Mouse (Mus musculus): ENCODE results near the gene Akap12. TPM values are rescaled to one million over a fixed set of nuclear protein-coding genes. Genes with fewer than 3 reads are reported as not detected.
A peak's percentile ranks its signal among the peaks of the same experiment; 100 is the strongest.

Gene Akap12
- polyA plus RNA-seq, 1 experiment, result 149 TPM

- no peak overlapping the region for H3K4me3 ChIP-seq (ENCODE audit: insufficient read depth, low read length)
- no peak overlapping the region for H3K27ac ChIP-seq (ENCODE audit: insufficient read depth, low read length)
- TF ChIP-seq CTCF (IDR thresholded peaks at IDR 0.05; ENCODE audit: borderline replicate concordance, insufficient read depth, low read length), result no peak
- TF ChIP-seq POLR2A (IDR thresholded peaks at IDR 0.05; ENCODE audit: low read depth, low read length), result no peak
- peaks cover 11% of the 10 kb centered on the region; the same call in 1 of the 2 replicates for H3K4me1 ChIP-seq (ENCODE audit: control insufficient read depth, insufficient read depth, low read length)
Observed at GRCm38 (mm10) chr10:4276081-4276480, 9.9 kb downstream of the Akap12 start.

GRCm38 (mm10) chr10:4278041-4278440, 11.9 kb downstream of the Akap12 start:
- no peak for TF ChIP-seq POLR2A (IDR thresholded peaks at IDR 0.05; ENCODE audit: low read depth, low read length)
- no peak for TF ChIP-seq CTCF (IDR thresholded peaks at IDR 0.05; ENCODE audit: borderline replicate concordance, insufficient read depth, low read length)
- no peak overlapping the region for H3K4me3 ChIP-seq (ENCODE audit: insufficient read depth, low read length)
- peaks cover 11% of the 10 kb centered on the region; the same call in 1 of the 2 replicates for H3K4me1 ChIP-seq (ENCODE audit: control insufficient read depth, insufficient read depth, low read length)
- no peak overlapping the region; the same call in 1 of the 2 replicates for H3K27ac ChIP-seq (ENCODE audit: insufficient read depth, low read length)

GRCm38 (mm10) chr10:4282395-4282794, 16.2 kb downstream of the Akap12 start:
- TF ChIP-seq CTCF (IDR thresholded peaks at IDR 0.05; ENCODE audit: borderline replicate concordance, insufficient read depth, low read length), result no peak
- no peak for TF ChIP-seq POLR2A (IDR thresholded peaks at IDR 0.05; ENCODE audit: low read depth, low read length)
- 0 out of 2 replicates have a peak, but pooled peaks cover 6% of the 10 kb centered on the region for H3K4me1 ChIP-seq (ENCODE audit: control insufficient read depth, insufficient read depth, low read length)
- H3K4me3 ChIP-seq (ENCODE audit: insufficient read depth, low read length), result no peak overlapping the region
- peak overlapping the region; percentile 84 for H3K27ac ChIP-seq (ENCODE audit: insufficient read depth, low read length)

GRCm38 (mm10) chr10:4284781-4285180, 18.6 kb downstream of the Akap12 start:
- Histone ChIP-seq H3K4me3 (ENCODE audit: insufficient read depth, low read length) (no peak overlapping the region), H3K27ac (ENCODE audit: insufficient read depth, low read length) (no peak overlapping the region), H3K4me1 (ENCODE audit: control insufficient read depth, insufficient read depth, low read length) (no peaks in the 10 kb centered on the region)
- TF ChIP-seq CTCF (IDR thresholded peaks at IDR 0.05; ENCODE audit: borderline replicate concordance, insufficient read depth, low read length) (no peak), POLR2A (IDR thresholded peaks at IDR 0.05; ENCODE audit: low read depth, low read length) (no peak)

- no peaks in the 10 kb centered on the region for H3K4me1 ChIP-seq (ENCODE audit: control insufficient read depth, insufficient read depth, low read length)
- TF ChIP-seq CTCF (IDR thresholded peaks at IDR 0.05; ENCODE audit: borderline replicate concordance, insufficient read depth, low read length), result no peak
- no peak for TF ChIP-seq POLR2A (IDR thresholded peaks at IDR 0.05; ENCODE audit: low read depth, low read length)
- H3K27ac ChIP-seq (ENCODE audit: insufficient read depth, low read length), result no peak overlapping the region
- H3K4me3 ChIP-seq (ENCODE audit: insufficient read depth, low read length), result no peak overlapping the region
Observed at GRCm38 (mm10) chr10:4285752-4286151, 19.6 kb downstream of the Akap12 start.

- TF ChIP-seq POLR2A (IDR thresholded peaks at IDR 0.05; ENCODE audit: low read depth, low read length) (no peak), CTCF (IDR thresholded peaks at IDR 0.05; ENCODE audit: borderline replicate concordance, insufficient read depth, low read length) (no peak)
- H3K27ac ChIP-seq (ENCODE audit: insufficient read depth, low read length), result no peak overlapping the region
- H3K4me3 ChIP-seq (ENCODE audit: insufficient read depth, low read length), result no peak overlapping the region
- no peaks in the 10 kb centered on the region for H3K4me1 ChIP-seq (ENCODE audit: control insufficient read depth, insufficient read depth, low read length)
Observed at GRCm38 (mm10) chr10:4289171-4289570, 23.0 kb downstream of the Akap12 start.

- Histone ChIP-seq H3K27ac (ENCODE audit: insufficient read depth, low read length) (no peak overlapping the region), H3K4me1 (ENCODE audit: control insufficient read depth, insufficient read depth, low read length) (no peaks in the 10 kb centered on the region), H3K4me3 (ENCODE audit: insufficient read depth, low read length) (no peak overlapping the region)
- TF ChIP-seq POLR2A (IDR thresholded peaks at IDR 0.05; ENCODE audit: low read depth, low read length), result no peak
- TF ChIP-seq CTCF (IDR thresholded peaks at IDR 0.05; ENCODE audit: borderline replicate concordance, insufficient read depth, low read length), result no peak
Observed at GRCm38 (mm10) chr10:4289636-4290035, 23.5 kb downstream of the Akap12 start.

- TF ChIP-seq POLR2A (IDR thresholded peaks at IDR 0.05; ENCODE audit: low read depth, low read length), result no peak
- TF ChIP-seq CTCF (IDR thresholded peaks at IDR 0.05; ENCODE audit: borderline replicate concordance, insufficient read depth, low read length), result no peak
- Histone ChIP-seq H3K4me3 (ENCODE audit: insufficient read depth, low read length) (no peak overlapping the region), H3K4me1 (ENCODE audit: control insufficient read depth, insufficient read depth, low read length) (no peaks in the 10 kb centered on the region), H3K27ac (ENCODE audit: insufficient read depth, low read length) (no peak overlapping the region)
Observed at GRCm38 (mm10) chr10:4290145-4290544, 24.0 kb downstream of the Akap12 start.

- Histone ChIP-seq H3K4me3 (ENCODE audit: insufficient read depth, low read length) (no peak overlapping the region), H3K27ac (ENCODE audit: insufficient read depth, low read length) (no peak overlapping the region), H3K4me1 (ENCODE audit: control insufficient read depth, insufficient read depth, low read length) (no peaks in the 10 kb centered on the region)
- no peak for TF ChIP-seq CTCF (IDR thresholded peaks at IDR 0.05; ENCODE audit: borderline replicate concordance, insufficient read depth, low read length)
- TF ChIP-seq POLR2A (IDR thresholded peaks at IDR 0.05; ENCODE audit: low read depth, low read length), result no peak
Observed at GRCm38 (mm10) chr10:4290561-4290960, 24.4 kb downstream of the Akap12 start.

- no peak for TF ChIP-seq POLR2A (IDR thresholded peaks at IDR 0.05; ENCODE audit: low read depth, low read length)
- no peak for TF ChIP-seq CTCF (IDR thresholded peaks at IDR 0.05; ENCODE audit: borderline replicate concordance, insufficient read depth, low read length)
- Histone ChIP-seq H3K4me1 (ENCODE audit: control insufficient read depth, insufficient read depth, low read length) (no peaks in the 10 kb centered on the region), H3K4me3 (ENCODE audit: insufficient read depth, low read length) (no peak overlapping the region), H3K27ac (ENCODE audit: insufficient read depth, low read length) (no peak overlapping the region)
Observed at GRCm38 (mm10) chr10:4293418-4293817, 27.2 kb downstream of the Akap12 start.

- no peak overlapping the region for H3K4me3 ChIP-seq (ENCODE audit: insufficient read depth, low read length)
- H3K27ac ChIP-seq (ENCODE audit: insufficient read depth, low read length), result no peak overlapping the region
- TF ChIP-seq CTCF (IDR thresholded peaks at IDR 0.05; ENCODE audit: borderline replicate concordance, insufficient read depth, low read length) (no peak), POLR2A (IDR thresholded peaks at IDR 0.05; ENCODE audit: low read depth, low read length) (no peak)
- no peaks in the 10 kb centered on the region for H3K4me1 ChIP-seq (ENCODE audit: control insufficient read depth, insufficient read depth, low read length)
Observed at GRCm38 (mm10) chr10:4303558-4303957, 37.4 kb downstream of the Akap12 start.

All from embryonic fibroblast, embryonic 13.5 days (primary cell).